Mouse (Mus musculus) left cerebral cortex, postnatal 4 days (tissue): ENCODE results near the gene Kif21b. TPM values are rescaled to one million over a fixed set of nuclear protein-coding genes. Genes with fewer than 3 reads are reported as not detected.

Experiments
- DNase-seq: peaks from one replicate; pipeline ENCODE4 v3.0.0-alpha.2; 2022
- intact Hi-C: fragments of 180-260 bp; cut with DNase I; formaldehyde crosslinking; loops from one replicate; pipeline ENCODE4 v1.15.1; 2025
- total RNA-seq, 2 experiments: library from RNA; stranded (reverse); gene quantifications; 2 replicates each; pipeline ENCODE4 v1.2.3; 2021

Gene Kif21b
- total RNA-seq: 100 to 1,000 TPM; 320 to 326 TPM

GRCm38 (mm10) chr1:136130951-136131558 is at the start of gene Kif21b:
Kif21b (plus strand) TSS chr1:136131389.
- DNase-seq: peak; percentile 99
- intact Hi-C loops: no loop called here

GRCm38 (mm10) chr1:136085988-136086685 is 45.1 kb upstream of the Kif21b start:
- intact Hi-C loops: no loop called here
- no peak for DNase-seq

DNA sequence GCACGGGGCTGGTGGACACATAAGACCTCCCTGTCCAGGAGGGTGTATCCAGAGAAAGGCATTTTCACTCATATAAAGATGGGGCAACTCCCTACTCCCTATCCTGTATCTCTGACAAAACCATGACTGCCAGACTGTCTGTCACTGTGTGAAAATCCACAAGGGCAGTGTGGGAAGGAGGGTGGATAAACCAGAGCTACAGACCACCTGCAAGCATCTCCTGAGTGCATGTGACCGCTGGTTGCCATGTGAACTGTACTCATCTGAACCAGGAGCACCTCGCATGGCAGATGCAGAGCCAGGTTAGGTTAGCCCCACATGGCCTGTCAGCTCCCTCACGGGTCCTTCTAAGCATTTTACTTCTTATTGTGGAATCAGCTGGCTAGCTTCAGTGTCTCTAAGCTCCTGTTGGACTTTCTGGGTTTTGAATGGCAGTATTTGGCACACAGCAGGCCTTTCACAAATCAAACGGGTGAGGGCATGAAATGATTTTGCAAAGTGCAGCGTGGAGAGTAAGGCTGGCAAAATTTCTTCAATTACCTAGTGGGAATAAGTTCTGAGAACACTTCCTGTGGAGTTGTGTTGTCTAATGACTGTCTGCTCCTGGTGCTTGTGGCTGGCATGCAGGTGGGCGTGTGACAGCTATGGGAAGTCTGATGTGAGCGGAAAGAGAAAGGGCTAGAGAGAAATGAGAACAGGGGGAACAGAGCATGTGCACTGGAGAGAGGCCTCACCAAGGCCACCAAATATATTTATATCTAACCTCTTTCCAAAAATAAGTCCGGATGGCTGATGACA is 41.6 kb upstream of the Kif21b start:
- DNase-seq: no peak
- intact Hi-C loops: no loop called here

GRCm38 (mm10) chr1:136093726-136094125 is 37.5 kb upstream of the Kif21b start:
- no peak for DNase-seq
- intact Hi-C loops: no loop called here

GRCm38 (mm10) chr1:136094807-136095206 is 36.4 kb upstream of the Kif21b start:
- intact Hi-C loops: no loop called here
- no peak for DNase-seq

DNA sequence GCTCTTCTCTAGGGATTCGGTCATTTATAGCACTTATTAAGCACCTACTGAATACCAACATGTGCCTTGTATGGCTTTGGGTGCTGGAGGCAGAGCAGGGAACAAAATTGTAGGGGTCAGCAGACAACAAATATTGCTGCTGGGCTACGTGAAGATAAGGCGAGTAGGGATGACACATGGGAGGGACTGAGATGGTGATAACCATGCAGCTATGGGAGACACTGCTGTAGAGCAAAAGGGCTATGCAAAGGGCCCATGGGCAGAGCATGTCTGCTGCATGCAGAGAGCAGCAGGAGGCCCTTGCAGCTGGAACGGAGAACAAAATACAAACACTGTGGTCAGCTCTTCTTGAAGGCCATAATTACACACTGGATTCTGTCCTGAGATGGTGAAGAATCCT is 29.1 kb upstream of the Kif21b start:
- intact Hi-C loops: no loop called here
- DNase-seq: no peak

DNA sequence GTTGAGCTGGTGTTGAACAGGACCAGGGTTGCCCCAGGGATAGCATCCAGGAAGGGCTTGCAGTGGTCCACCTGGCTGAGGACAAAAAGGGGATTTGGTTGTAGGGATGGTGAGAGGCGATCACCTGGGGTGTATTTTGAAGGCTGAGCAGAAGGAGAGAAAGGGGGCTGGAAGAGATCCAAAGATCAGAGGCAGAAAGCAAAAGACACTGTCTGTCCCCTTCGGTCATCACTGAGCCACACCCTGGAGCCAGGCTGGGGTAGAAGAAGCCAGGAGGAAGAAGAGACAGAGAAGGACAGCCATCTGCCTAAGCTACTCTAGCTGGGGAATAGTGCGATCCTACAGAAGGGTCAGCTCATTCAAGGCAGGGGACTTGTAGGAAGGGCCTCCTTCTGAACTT is 28.6 kb upstream of the Kif21b start:
- intact Hi-C loops: no loop called here
- no peak for DNase-seq

GRCm38 (mm10) chr1:136102981-136103380 is 28.2 kb upstream of the Kif21b start:
- DNase-seq: peak; percentile 89
- intact Hi-C loops: no loop called here

DNA sequence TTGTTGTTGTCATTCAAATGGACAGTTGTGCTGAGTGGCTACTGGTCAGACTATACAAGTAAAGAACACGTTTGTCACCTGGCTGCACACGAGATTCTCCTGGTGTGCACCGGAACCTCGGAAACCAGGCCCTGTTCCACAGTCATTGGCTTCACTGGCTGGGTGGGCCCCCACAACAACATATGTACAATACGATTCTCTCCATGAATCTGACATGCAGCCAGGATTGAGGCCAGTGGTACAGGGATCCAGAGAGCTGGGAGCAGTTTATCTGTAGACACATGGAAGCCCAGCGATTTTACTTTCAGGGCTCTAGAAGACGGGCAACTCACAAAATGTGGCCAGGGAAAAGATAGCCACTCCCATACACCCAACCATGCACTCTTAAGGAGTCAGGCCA is 27.5 kb upstream of the Kif21b start:
- intact Hi-C loops: no loop called here
- peak; percentile 75 for DNase-seq

DNA sequence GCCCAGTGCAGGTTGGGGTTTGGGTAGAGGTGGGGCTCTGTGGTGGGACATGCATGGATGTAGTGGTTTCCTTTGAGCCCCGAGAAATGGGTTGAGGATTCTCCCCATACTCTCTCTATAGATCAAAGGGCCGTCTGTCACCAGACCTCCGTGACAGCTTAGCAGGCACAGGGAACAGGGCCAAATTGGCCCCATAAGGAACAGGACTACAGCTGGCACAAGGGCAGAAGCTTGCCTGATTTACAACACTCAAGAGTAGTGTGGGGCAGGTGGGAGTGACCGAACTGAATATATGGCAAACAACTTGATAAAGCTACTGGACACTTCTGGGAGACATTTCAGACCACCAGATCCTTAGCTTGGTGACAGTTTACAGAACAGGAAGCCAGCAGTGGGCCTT is 26.4 kb upstream of the Kif21b start:
- peak; percentile 74 for DNase-seq
- intact Hi-C loops: no loop called here

- intact Hi-C loops: no loop called here
- DNase-seq: no peak
Observed at GRCm38 (mm10) chr1:136109464-136109863, 21.7 kb upstream of the Kif21b start.

- peak; percentile 65 for DNase-seq
- intact Hi-C loops: no loop called here
Observed at GRCm38 (mm10) chr1:136116183-136116582, 15.0 kb upstream of the Kif21b start.

DNA sequence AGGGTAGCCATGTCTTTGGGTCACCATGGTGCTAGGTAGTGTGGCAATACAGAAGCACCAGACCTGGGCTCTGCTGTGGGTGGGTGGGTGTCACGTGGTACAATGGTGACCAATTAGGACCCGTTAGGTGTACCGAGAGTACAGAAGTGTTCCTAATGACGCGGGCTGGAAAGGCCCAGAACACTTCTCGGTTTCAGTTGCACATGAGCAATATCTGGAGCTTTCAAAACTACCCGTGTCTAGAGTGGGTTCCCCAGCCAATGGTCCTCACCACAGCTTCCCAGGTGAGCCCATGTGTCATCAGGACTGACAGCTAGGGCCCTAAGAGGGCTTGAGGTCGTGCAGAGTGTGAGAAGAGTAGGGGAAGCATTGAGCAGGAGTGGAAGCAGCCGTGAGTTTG is 14.1 kb upstream of the Kif21b start:
- intact Hi-C loops: no loop called here
- no peak for DNase-seq

GRCm38 (mm10) chr1:136118875-136119274 is 12.3 kb upstream of the Kif21b start:
- intact Hi-C loops: no loop called here

DNA sequence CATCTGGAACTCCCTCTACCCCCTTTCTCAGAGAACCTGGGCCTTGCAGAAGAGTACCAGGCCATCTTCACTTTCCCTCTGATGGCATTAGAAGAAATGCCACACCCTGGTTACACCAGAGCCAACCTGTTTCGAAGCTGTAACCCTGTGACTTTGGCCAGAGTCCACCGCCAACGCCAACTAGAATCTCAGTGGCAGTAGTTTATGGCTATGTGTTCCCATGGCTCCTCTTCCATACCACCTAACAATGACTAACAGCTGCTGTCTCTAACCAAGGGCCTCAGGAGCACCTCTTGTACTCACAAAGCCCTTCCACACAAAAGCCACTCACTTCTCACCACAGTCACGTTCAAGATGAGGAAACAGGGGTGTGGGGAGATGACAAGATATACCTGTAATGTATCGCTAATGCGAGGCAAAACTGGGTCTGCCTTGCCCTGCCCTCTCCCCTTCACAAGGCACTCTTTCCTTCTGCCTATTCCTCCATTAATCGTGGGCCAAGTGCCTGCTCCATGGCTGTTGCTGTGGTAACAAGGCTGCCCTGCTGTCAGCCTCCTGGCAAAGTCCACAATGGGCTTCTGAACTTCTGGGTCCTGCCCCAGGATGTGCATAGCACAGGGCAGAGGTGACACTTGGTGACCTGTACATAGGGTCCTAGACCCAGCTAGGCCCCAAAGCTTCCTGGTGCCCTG is 11.5 kb upstream of the Kif21b start:
- intact Hi-C loops: no loop called here
- DNase-seq: peak; percentile 67

More at GRCm38 (mm10) chr1:136118875-136119274, 12.3 kb upstream of the Kif21b start:
- DNase-seq: peak; percentile 93

GRCm38 (mm10) chr1:136120263-136120603 is 11.0 kb upstream of the Kif21b start:
- no peak for DNase-seq
- intact Hi-C loops: no loop called here

- DNase-seq: no peak
- intact Hi-C loops: no loop called here
Observed at GRCm38 (mm10) chr1:136120785-136121184, 10.4 kb upstream of the Kif21b start.

DNA sequence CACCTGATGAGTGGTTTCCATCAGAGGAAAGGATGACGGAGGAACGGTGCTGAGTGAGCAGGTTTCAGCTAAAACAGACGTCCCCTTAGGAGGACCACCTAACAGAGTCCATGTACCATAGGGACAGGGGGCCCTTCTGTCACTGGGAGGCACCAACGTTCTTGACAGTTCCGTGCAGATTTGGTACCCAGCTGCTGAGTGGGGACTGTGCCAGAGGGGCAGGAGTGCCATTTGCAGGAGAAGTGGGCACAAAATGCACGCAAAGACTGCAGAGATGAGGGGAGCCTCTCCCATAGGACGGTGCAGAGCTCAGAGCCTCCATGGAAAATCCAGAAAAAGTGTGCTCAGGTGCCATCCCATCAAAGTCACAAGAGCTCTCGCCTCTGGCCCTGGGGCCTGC is 9.2 kb upstream of the Kif21b start:
- intact Hi-C loops: no loop called here
- peak; percentile 78 for DNase-seq

DNA sequence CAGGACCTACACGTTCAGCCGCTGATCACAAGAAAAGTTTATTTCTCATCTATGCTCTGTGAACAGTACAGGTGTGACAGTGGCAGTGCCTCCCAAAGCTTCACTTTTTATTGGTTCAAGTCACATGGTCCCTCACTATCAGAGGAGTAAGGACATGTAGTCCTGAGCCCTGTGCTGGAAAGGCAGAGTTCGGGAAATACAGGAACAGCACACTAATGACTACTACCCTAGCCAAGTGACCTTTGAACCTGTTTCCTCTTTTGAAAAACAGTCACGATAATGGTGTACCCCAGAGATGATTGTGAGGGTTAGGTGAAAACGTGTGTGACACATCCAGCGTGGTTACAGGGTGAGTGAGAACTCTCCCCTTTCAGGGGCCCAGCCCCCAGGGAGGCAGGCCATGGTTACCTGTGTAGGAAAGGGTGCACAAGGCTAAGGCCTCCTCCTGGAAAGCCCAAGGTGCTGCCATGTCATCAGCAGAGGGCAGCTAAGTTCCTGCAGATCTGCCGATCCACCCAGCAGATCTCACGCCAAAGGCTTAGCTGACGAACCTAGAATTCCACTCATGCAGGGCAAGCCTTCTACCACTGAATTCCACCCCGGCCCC is 4.9 kb upstream of the Kif21b start:
- intact Hi-C loops: no loop called here
- DNase-seq: no peak

DNA sequence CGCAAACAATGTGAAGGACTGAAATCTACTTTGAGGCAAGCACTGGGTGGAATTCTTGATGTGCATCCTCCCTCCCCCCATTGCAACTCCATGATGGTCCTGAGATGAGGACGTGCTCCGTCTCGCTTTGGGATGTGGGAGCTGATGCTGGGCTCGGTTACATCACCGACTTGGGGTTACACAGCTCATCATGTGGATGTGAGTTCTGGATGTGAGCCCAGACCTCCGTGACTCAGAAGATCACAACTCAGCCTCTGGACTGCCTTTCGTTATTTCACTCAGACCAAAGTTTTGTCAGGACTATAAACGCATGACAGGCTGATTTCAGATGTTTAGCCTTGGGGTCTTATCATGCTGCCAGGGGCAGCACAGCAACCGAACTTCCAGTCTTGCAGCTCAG is 4.3 kb upstream of the Kif21b start:
- DNase-seq: no peak
- intact Hi-C loops: no loop called here

- DNase-seq: no peak
- intact Hi-C loops: no loop called here
Observed at GRCm38 (mm10) chr1:136127856-136128255, 3.3 kb upstream of the Kif21b start.
